Mouse (Mus musculus): ENCODE measurements around the gene Crkl. TPM values are rescaled to one million over a fixed set of nuclear protein-coding genes. Genes with fewer than 3 reads are reported as not detected.
"Not testable (repeated sequence)": the region's sequence is repeated elsewhere in the genome, so short reads cannot be mapped to it uniquely, and the experiment has no call there.

Gene Crkl
- polyA plus RNA-seq, 1 experiment = 56.5 TPM

GRCm38 (mm10) chr16:17496499-17497305, 44.9 kb downstream of the Crkl start:
- H3K4me1 ChIP-seq (ENCODE audit: control insufficient read depth, insufficient read depth, low read length) = no peaks in the 10 kb centered on the region
- TF ChIP-seq CTCF (IDR thresholded peaks at IDR 0.05; ENCODE audit: insufficient read depth, low read length) (no peak), POLR2A (IDR thresholded peaks at IDR 0.05; ENCODE audit: borderline replicate concordance, extremely low read depth, low read depth, low read length) (no peak)
- no peak for DNase-seq
- H3K4me3 ChIP-seq (replicated peaks; ENCODE audit: extremely low read depth, low read depth, low read length) = no peak overlapping the region
- WGBS = 46% methylated on average over 2 of the region's 2 CpGs

DNA sequence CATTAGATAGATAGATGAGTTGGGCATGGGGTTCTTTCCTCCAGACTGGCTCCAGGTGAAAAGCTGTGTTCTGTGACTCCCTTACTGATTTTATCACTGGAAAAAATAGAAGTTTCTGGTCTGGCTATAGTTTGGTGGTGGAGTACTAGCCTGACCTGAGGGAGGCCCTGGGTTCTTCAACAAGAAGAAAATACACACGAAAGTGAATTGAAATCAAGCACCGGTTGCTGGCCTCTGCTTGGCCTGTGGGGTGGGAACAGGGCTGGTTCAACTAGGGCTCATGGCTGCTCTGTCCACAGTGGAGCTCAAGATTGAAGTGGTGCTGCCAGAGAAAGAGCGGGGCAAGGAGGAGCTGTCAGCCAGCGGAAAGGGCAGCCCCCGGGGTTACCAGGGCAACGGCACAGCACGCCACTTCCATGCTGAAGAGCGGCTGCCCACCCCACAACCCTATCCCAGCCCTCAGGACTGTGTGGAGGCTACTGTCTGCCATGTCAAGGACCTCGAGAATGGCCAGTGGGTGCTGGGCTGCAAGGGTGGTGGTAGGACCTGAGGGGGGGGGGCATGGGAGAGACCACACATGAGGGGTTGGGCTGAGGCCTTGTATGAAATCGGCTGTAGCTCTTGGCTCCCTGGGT, 47.6 kb downstream of the Crkl start:
- Histone ChIP-seq H3K4me1 (ENCODE audit: control insufficient read depth, insufficient read depth, low read length) (no peaks in the 10 kb centered on the region), H3K4me3 (replicated peaks; ENCODE audit: extremely low read depth, low read depth, low read length) (no peak overlapping the region)
- TF ChIP-seq POLR2A (IDR thresholded peaks at IDR 0.05; ENCODE audit: borderline replicate concordance, extremely low read depth, low read depth, low read length) (no peak), CTCF (IDR thresholded peaks at IDR 0.05; ENCODE audit: insufficient read depth, low read length) (no peak)
- WGBS = 44% methylated on average over 10 of the region's 10 CpGs
- no peak for DNase-seq

DNA sequence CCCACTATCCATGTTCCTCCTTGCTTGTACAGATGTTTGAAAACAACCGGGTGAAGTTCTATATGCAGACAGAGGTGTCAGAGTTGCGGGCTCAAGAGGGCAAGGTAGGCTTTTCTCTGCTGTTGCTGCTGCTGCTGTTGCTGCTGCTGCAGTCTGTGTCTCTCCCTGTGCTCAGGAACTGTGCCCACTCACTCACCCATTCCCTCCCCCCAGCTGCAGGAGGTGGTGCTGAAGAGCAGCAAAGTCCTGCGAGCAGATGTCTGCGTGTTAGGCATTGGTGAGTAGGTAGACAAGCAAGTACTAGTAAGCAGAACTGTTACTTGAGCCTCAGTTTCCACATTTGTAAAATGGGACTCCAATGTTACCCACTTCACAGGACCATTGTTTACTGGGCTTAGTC, 50.9 kb downstream of the Crkl start:
- WGBS = 70% methylated on average over 4 of the region's 4 CpGs

GRCm38 (mm10) chr16:17507018-17507552, 55.3 kb downstream of the Crkl start:
- no peak for TF ChIP-seq CTCF (IDR thresholded peaks at IDR 0.05; ENCODE audit: insufficient read depth, low read length)
- no peak for TF ChIP-seq POLR2A (IDR thresholded peaks at IDR 0.05; ENCODE audit: borderline replicate concordance, extremely low read depth, low read depth, low read length)
- Histone ChIP-seq H3K4me1 (ENCODE audit: control insufficient read depth, insufficient read depth, low read length) (peaks cover 8% of the 10 kb centered on the region; the same call in 1 of the 2 replicates), H3K4me3 (replicated peaks; ENCODE audit: extremely low read depth, low read depth, low read length) (no peak overlapping the region)
- no peak for DNase-seq
- 74% methylated on average over 5 of the region's 5 CpGs for WGBS

More for the DNA sequence above, 50.9 kb downstream of the Crkl start:
- TF ChIP-seq CTCF (IDR thresholded peaks at IDR 0.05; ENCODE audit: insufficient read depth, low read length) (no peak), POLR2A (IDR thresholded peaks at IDR 0.05; ENCODE audit: borderline replicate concordance, extremely low read depth, low read depth, low read length) (no peak)
- no peak for DNase-seq
- Histone ChIP-seq H3K4me3 (replicated peaks; ENCODE audit: extremely low read depth, low read depth, low read length) (no peak overlapping the region), H3K4me1 (ENCODE audit: control insufficient read depth, insufficient read depth, low read length) (no peaks in the 10 kb centered on the region)

GRCm38 (mm10) chr16:17508031-17508430, 56.2 kb downstream of the Crkl start:
- not testable (repeated sequence) for H3K4me1 ChIP-seq (ENCODE audit: control insufficient read depth, insufficient read depth, low read length); DNase-seq; H3K4me3 ChIP-seq (replicated peaks; ENCODE audit: extremely low read depth, low read depth, low read length)
- WGBS = 15% methylated on average over 3 of the region's 3 CpGs

GRCm38 (mm10) chr16:17508546-17509239, 56.9 kb downstream of the Crkl start, which contains the start of gene Lztr1:
Gene Lztr1, plus strand, starts transcription at chr16:17508688.
- no peak for TF ChIP-seq CTCF (IDR thresholded peaks at IDR 0.05; ENCODE audit: insufficient read depth, low read length)
- TF ChIP-seq POLR2A (IDR thresholded peaks at IDR 0.05; ENCODE audit: borderline replicate concordance, extremely low read depth, low read depth, low read length) = peak; percentile 70; the same call in 1 of the 2 replicates
- DNase-seq = peak; percentile 94
- Histone ChIP-seq H3K4me1 (ENCODE audit: control insufficient read depth, insufficient read depth, low read length) (peaks cover 8% of the 10 kb centered on the region; the same call in 1 of the 2 replicates), H3K4me3 (replicated peaks; ENCODE audit: extremely low read depth, low read depth, low read length) (peak within 1 kb of the TSS; percentile 89)
- under 1% methylated on average over 50 of the region's 50 CpGs for whole genome bisulfite sequencing

DNA sequence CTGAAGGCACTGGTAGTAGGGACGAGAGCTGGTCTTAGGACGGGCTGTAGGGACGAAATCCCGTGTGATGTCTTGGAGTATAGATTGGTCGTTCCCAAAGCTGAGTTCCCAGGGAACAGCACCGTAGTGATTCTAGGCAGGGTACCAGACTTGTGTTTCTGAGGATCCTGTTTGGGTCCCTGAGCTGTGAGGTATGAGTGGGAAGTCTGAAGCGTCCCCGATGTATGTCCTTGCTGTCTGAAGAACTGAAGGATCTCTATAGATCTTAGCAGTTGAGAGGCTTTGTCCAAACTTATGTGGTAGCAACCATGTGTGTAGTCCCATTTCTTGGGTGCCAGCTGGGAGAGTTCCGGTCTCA, 57.4 kb downstream of the Crkl start:
- 4% methylated on average over 9 of the region's 9 CpGs for WGBS
- no peak for TF ChIP-seq CTCF (IDR thresholded peaks at IDR 0.05; ENCODE audit: insufficient read depth, low read length)
- no peak for TF ChIP-seq POLR2A (IDR thresholded peaks at IDR 0.05; ENCODE audit: borderline replicate concordance, extremely low read depth, low read depth, low read length)

GRCm38 (mm10) chr16:17510143-17510542, 58.4 kb downstream of the Crkl start:
- 92% methylated on average over 2 of the region's 2 CpGs for WGBS
- Histone ChIP-seq H3K4me1 (ENCODE audit: control insufficient read depth, insufficient read depth, low read length) (peaks cover 8% of the 10 kb centered on the region; the same call in 1 of the 2 replicates), H3K4me3 (replicated peaks; ENCODE audit: extremely low read depth, low read depth, low read length) (no peak overlapping the region)
- no peak for DNase-seq
- no peak for TF ChIP-seq CTCF (IDR thresholded peaks at IDR 0.05; ENCODE audit: insufficient read depth, low read length)
- no peak for TF ChIP-seq POLR2A (IDR thresholded peaks at IDR 0.05; ENCODE audit: borderline replicate concordance, extremely low read depth, low read depth, low read length)

More for the DNA sequence above, 57.4 kb downstream of the Crkl start:
- DNase-seq = no peak
- Histone ChIP-seq H3K4me3 (replicated peaks; ENCODE audit: extremely low read depth, low read depth, low read length) (peak overlapping the region; percentile 89), H3K4me1 (ENCODE audit: control insufficient read depth, insufficient read depth, low read length) (peaks cover 8% of the 10 kb centered on the region; the same call in 1 of the 2 replicates)

GRCm38 (mm10) chr16:17510686-17511085, 58.9 kb downstream of the Crkl start:
- Histone ChIP-seq H3K4me3 (replicated peaks; ENCODE audit: extremely low read depth, low read depth, low read length) (no peak overlapping the region), H3K4me1 (ENCODE audit: control insufficient read depth, insufficient read depth, low read length) (peaks cover 8% of the 10 kb centered on the region; the same call in 1 of the 2 replicates)
- 33% methylated on average over 2 of the region's 2 CpGs for WGBS
- DNase-seq = no peak
- TF ChIP-seq CTCF (IDR thresholded peaks at IDR 0.05; ENCODE audit: insufficient read depth, low read length) (no peak), POLR2A (IDR thresholded peaks at IDR 0.05; ENCODE audit: borderline replicate concordance, extremely low read depth, low read depth, low read length) (no peak)
